Mouse (Mus musculus): ENCODE measurements around the gene Bmpr1b. TPM values are rescaled to one million over a fixed set of nuclear protein-coding genes. Genes with fewer than 3 reads are reported as not detected.

Gene Bmpr1b
- total RNA-seq, 4 experiments from 2014 or later, result 0.49 to 1.2 (median 1.1) TPM

- DNase-seq, result no peak
Observed at GRCm38 (mm10) chr3:141811348-141811747, 357.9 kb downstream of the Bmpr1b start.

- DNase-seq, result no peak
Observed at GRCm38 (mm10) chr3:141810944-141811343, 358.3 kb downstream of the Bmpr1b start.

GRCm38 (mm10) chr3:141809581-141809980, 359.6 kb downstream of the Bmpr1b start:
- DNase-seq, result no peak

GRCm38 (mm10) chr3:141804133-141804532, 365.1 kb downstream of the Bmpr1b start:
- no peak for DNase-seq

- no peak for DNase-seq
Observed at GRCm38 (mm10) chr3:141797789-141798188, 371.4 kb downstream of the Bmpr1b start.

- no peak for DNase-seq
Observed at GRCm38 (mm10) chr3:141797372-141797771, 371.9 kb downstream of the Bmpr1b start.

GRCm38 (mm10) chr3:141794371-141794770, 374.9 kb downstream of the Bmpr1b start:
- no peak for DNase-seq

- DNase-seq, result no peak
Observed at GRCm38 (mm10) chr3:141793755-141794154, 375.5 kb downstream of the Bmpr1b start.

- no peak for DNase-seq
Observed at GRCm38 (mm10) chr3:141792106-141792505, 377.1 kb downstream of the Bmpr1b start.

- no peak for DNase-seq
Observed at GRCm38 (mm10) chr3:141791026-141791780, 378.0 kb downstream of the Bmpr1b start.

Other genes with a start within 250 kb of the Bmpr1b start
- gene Pdlim5, start 226.3 kb upstream of the Bmpr1b start, total RNA-seq (2022), result 10 to 100 TPM; 40.7 to 88.6 (median 54.4) TPM

All from adrenal gland, adult 8-10 months (tissue).